Mouse (Mus musculus) stomach, postnatal 0 days (tissue): Measurements from ENCODE around the gene Gm28036.

Source experiments
- CTCF ChIP-seq: IDR thresholded peaks from 2 replicates; pipeline ENCODE4 v1.5.1; 2016; ENCODE audit warnings: antibody characterized with exemption, low read depth, mild to moderate bottlenecking, moderate library complexity
- EP300 ChIP-seq: optimal IDR thresholded peaks from 2 replicates; pipeline ENCODE3; 2016; ENCODE audit warnings: antibody characterized with exemption

GRCm38 (mm10) chr2:156119566-156119965, 7.3 kb downstream of the Gm28036 start:
- no peak for TF ChIP-seq CTCF
- no peak for TF ChIP-seq EP300
